Mouse (Mus musculus): ENCODE data around the gene Ppp1cc. TPM values are rescaled to one million over a fixed set of nuclear protein-coding genes. Genes with fewer than 3 reads are reported as not detected.
"Not testable (repeated sequence)": the region's sequence is repeated elsewhere in the genome, so short reads cannot be mapped to it uniquely, and the experiment has no call there.

Gene Ppp1cc
- polyA plus RNA-seq, 1 experiment from 2014 or later, result 341 TPM

GRCm38 (mm10) chr5:122184858-122185257 lies 26.8 kb downstream of the Ppp1cc start:
- not testable (repeated sequence) for H3K27me3 ChIP-seq (ENCODE audit: poor library complexity, severe bottlenecking); H3K4me1 ChIP-seq; DNase-seq (ENCODE audit: extremely low spot score, low spot score); H3K4me3 ChIP-seq; H3K27ac ChIP-seq; H3K36me3 ChIP-seq (replicated peaks)
- H3K9me3 ChIP-seq, result peaks cover 12% of the 10 kb centered on the region; the same call in 1 of the 2 replicates
- 91% methylated on average over 6 of the region's 6 CpGs for WGBS

GRCm38 (mm10) chr5:122189115-122189514 lies 31.0 kb downstream of the Ppp1cc start:
- H3K9me3 ChIP-seq, result peaks cover 12% of the 10 kb centered on the region; the same call in 1 of the 2 replicates
- H3K36me3 ChIP-seq (replicated peaks), result no peaks in the 10 kb centered on the region; the same call in 1 of the 2 replicates
- no peak for DNase-seq (ENCODE audit: extremely low spot score, low spot score)
- H3K4me1 ChIP-seq, result no peaks in the 10 kb centered on the region
- H3K27me3 ChIP-seq (ENCODE audit: poor library complexity, severe bottlenecking), result no peaks in the 10 kb centered on the region
- no peak overlapping the region for H3K4me3 ChIP-seq
- 73% methylated on average over 3 of the region's 3 CpGs for WGBS
- H3K27ac ChIP-seq, result no peak overlapping the region

GRCm38 (mm10) chr5:122190465-122190864 lies 32.4 kb downstream of the Ppp1cc start:
- 0 out of 2 replicates have a peak, but pooled peaks cover under 1% of the 10 kb centered on the region for H3K9me3 ChIP-seq
- no peaks in the 10 kb centered on the region for H3K36me3 ChIP-seq (replicated peaks)
- H3K27me3 ChIP-seq (ENCODE audit: poor library complexity, severe bottlenecking), result no peaks in the 10 kb centered on the region
- no peaks in the 10 kb centered on the region for H3K4me1 ChIP-seq
- no peak overlapping the region for H3K27ac ChIP-seq
- WGBS, result 60% methylated on average over 7 of the region's 7 CpGs
- no peak overlapping the region for H3K4me3 ChIP-seq
- no peak for DNase-seq (ENCODE audit: extremely low spot score, low spot score)

GRCm38 (mm10) chr5:122191269-122192063 lies 33.4 kb downstream of the Ppp1cc start:
- DNase-seq (ENCODE audit: extremely low spot score, low spot score), result no peak
- no peak overlapping the region for H3K27ac ChIP-seq
- H3K4me1 ChIP-seq, result no peaks in the 10 kb centered on the region
- H3K9me3 ChIP-seq, result no peaks in the 10 kb centered on the region
- H3K27me3 ChIP-seq (ENCODE audit: poor library complexity, severe bottlenecking), result no peaks in the 10 kb centered on the region
- no peak overlapping the region for H3K4me3 ChIP-seq
- no peaks in the 10 kb centered on the region for H3K36me3 ChIP-seq (replicated peaks)
- 81% methylated on average over 12 of the region's 12 CpGs for WGBS

- no peaks in the 10 kb centered on the region for H3K36me3 ChIP-seq (replicated peaks)
- H3K4me3 ChIP-seq, result no peak overlapping the region
- 64% methylated on average over 4 of the region's 4 CpGs for WGBS
- H3K27ac ChIP-seq, result no peak overlapping the region
- DNase-seq (ENCODE audit: extremely low spot score, low spot score), result no peak
- H3K27me3 ChIP-seq (ENCODE audit: poor library complexity, severe bottlenecking), result no peaks in the 10 kb centered on the region
- no peaks in the 10 kb centered on the region for H3K9me3 ChIP-seq
- no peaks in the 10 kb centered on the region for H3K4me1 ChIP-seq
Observed at GRCm38 (mm10) chr5:122192347-122192746, 34.3 kb downstream of the Ppp1cc start.

GRCm38 (mm10) chr5:122200872-122201271 lies 42.8 kb downstream of the Ppp1cc start:
- Histone ChIP-seq H3K4me3 (no peak overlapping the region), H3K9me3 (peaks cover 15% of the 10 kb centered on the region; the same call in 1 of the 2 replicates), H3K27ac (no peak overlapping the region), H3K4me1 (no peaks in the 10 kb centered on the region), H3K36me3 (replicated peaks) (no peaks in the 10 kb centered on the region), H3K27me3 (ENCODE audit: poor library complexity, severe bottlenecking) (no peaks in the 10 kb centered on the region)
- no peak for DNase-seq (ENCODE audit: extremely low spot score, low spot score)
- 94% methylated on average over 4 of the region's 4 CpGs for WGBS

GRCm38 (mm10) chr5:122201904-122202303 lies 43.8 kb downstream of the Ppp1cc start:
- no peaks in the 10 kb centered on the region for H3K27me3 ChIP-seq (ENCODE audit: poor library complexity, severe bottlenecking)

GRCm38 (mm10) chr5:122204180-122204579 lies 46.1 kb downstream of the Ppp1cc start:
- H3K27me3 ChIP-seq (ENCODE audit: poor library complexity, severe bottlenecking), result no peaks in the 10 kb centered on the region
- H3K4me1 ChIP-seq, result peaks cover 7% of the 10 kb centered on the region
- WGBS, result 74% methylated on average over 2 of the region's 2 CpGs
- H3K9me3 ChIP-seq, result peaks cover 15% of the 10 kb centered on the region; the same call in 1 of the 2 replicates
- H3K36me3 ChIP-seq (replicated peaks), result no peaks in the 10 kb centered on the region
- H3K4me3 ChIP-seq, result no peak overlapping the region
- H3K27ac ChIP-seq, result no peak overlapping the region
- DNase-seq (ENCODE audit: extremely low spot score, low spot score), result no peak

More at GRCm38 (mm10) chr5:122201904-122202303, 43.8 kb downstream of the Ppp1cc start:
- 86% methylated on average over 6 of the region's 6 CpGs for WGBS
- H3K4me1 ChIP-seq, result no peaks in the 10 kb centered on the region
- H3K9me3 ChIP-seq, result peaks cover 15% of the 10 kb centered on the region; the same call in 1 of the 2 replicates
- no peak for DNase-seq (ENCODE audit: extremely low spot score, low spot score)
- no peak overlapping the region for H3K27ac ChIP-seq
- no peaks in the 10 kb centered on the region for H3K36me3 ChIP-seq (replicated peaks)
- H3K4me3 ChIP-seq, result no peak overlapping the region

GRCm38 (mm10) chr5:122206475-122206874 lies 48.4 kb downstream of the Ppp1cc start, which contains the start of gene Hvcn1:
Gene Hvcn1, plus strand, starts transcription at chr5:122206804.
- no peak for DNase-seq (ENCODE audit: extremely low spot score, low spot score)
- WGBS, result 79% methylated on average over 4 of the region's 4 CpGs
- H3K36me3 ChIP-seq (replicated peaks), result no peaks in the 10 kb centered on the region
- no peak within 1 kb of the TSS for H3K27ac ChIP-seq
- peaks cover 26% of the 10 kb centered on the region for H3K4me1 ChIP-seq
- H3K9me3 ChIP-seq, result peaks cover 3% of the 10 kb centered on the region; the same call in 1 of the 2 replicates
- H3K4me3 ChIP-seq, result no peak within 1 kb of the TSS
- H3K27me3 ChIP-seq (ENCODE audit: poor library complexity, severe bottlenecking), result no peaks in the 10 kb centered on the region

GRCm38 (mm10) chr5:122208909-122209308 lies 50.8 kb downstream of the Ppp1cc start:
- no peaks in the 10 kb centered on the region for H3K9me3 ChIP-seq
- no peaks in the 10 kb centered on the region for H3K36me3 ChIP-seq (replicated peaks)
- DNase-seq (ENCODE audit: extremely low spot score, low spot score), result no peak
- H3K27me3 ChIP-seq (ENCODE audit: poor library complexity, severe bottlenecking), result no peaks in the 10 kb centered on the region
- H3K4me1 ChIP-seq, result peaks cover 26% of the 10 kb centered on the region
- peak overlapping the region; percentile 89 for H3K27ac ChIP-seq
- 38% methylated on average over 6 of the region's 6 CpGs for WGBS
- peak overlapping the region; percentile 52 for H3K4me3 ChIP-seq

GRCm38 (mm10) chr5:122209591-122210368 lies 51.7 kb downstream of the Ppp1cc start:
- 2% methylated on average over 20 of the region's 21 CpGs for WGBS
- peak overlapping the region; percentile 52 for H3K4me3 ChIP-seq
- no peaks in the 10 kb centered on the region for H3K9me3 ChIP-seq
- peak; percentile 72 for DNase-seq (ENCODE audit: extremely low spot score, low spot score)
- H3K36me3 ChIP-seq (replicated peaks), result no peaks in the 10 kb centered on the region
- H3K4me1 ChIP-seq, result peaks cover 26% of the 10 kb centered on the region
- H3K27me3 ChIP-seq (ENCODE audit: poor library complexity, severe bottlenecking), result no peaks in the 10 kb centered on the region
- H3K27ac ChIP-seq, result peak overlapping the region; percentile 89

- no peak for DNase-seq (ENCODE audit: extremely low spot score, low spot score)
- Histone ChIP-seq H3K9me3 (no peaks in the 10 kb centered on the region), H3K4me1 (peaks cover 26% of the 10 kb centered on the region), H3K27ac (peak overlapping the region; percentile 89; the same call in 1 of the 2 replicates), H3K36me3 (replicated peaks) (no peaks in the 10 kb centered on the region), H3K27me3 (ENCODE audit: poor library complexity, severe bottlenecking) (no peaks in the 10 kb centered on the region), H3K4me3 (no peak overlapping the region; the same call in 1 of the 2 replicates)
- WGBS, result 91% methylated on average over 8 of the region's 8 CpGs
Observed at GRCm38 (mm10) chr5:122210890-122211289, 52.8 kb downstream of the Ppp1cc start.
